Mouse (Mus musculus) C2C12 (cell line): Measurements from ENCODE around the gene Rps28. TPM values are rescaled to one million over a fixed set of nuclear protein-coding genes. Genes with fewer than 3 reads are reported as not detected.
"Not testable (repeated sequence)": the region's sequence is repeated elsewhere in the genome, so short reads cannot be mapped to it uniquely, and the experiment has no call there.

Source experiments
- H3K27me3 ChIP-seq: one replicate; pipeline ENCODE4 v1.6.1; 2011; ENCODE audit not compliant: control insufficient read depth, insufficient read depth, insufficient read length
- H3K36me3 ChIP-seq: one replicate; pipeline ENCODE4 v1.6.1; 2011; ENCODE audit not compliant: control insufficient read depth, insufficient read depth
- H3K4me3 ChIP-seq: one replicate; pipeline ENCODE4 v1.5.1; 2011; ENCODE audit warnings: mild to moderate bottlenecking, control low read depth; ENCODE audit not compliant: poor library complexity, insufficient read depth, severe bottlenecking
- H3K79me2 ChIP-seq: one replicate; pipeline ENCODE4 v1.6.1; 2011; ENCODE audit not compliant: control insufficient read depth, insufficient read depth
- H3K79me3 ChIP-seq: one replicate; pipeline ENCODE4 v1.6.1; 2011; ENCODE audit warnings: low read depth, control low read depth
- H3ac ChIP-seq: one replicate; pipeline ENCODE3; 2011; ENCODE audit warnings: low read depth; ENCODE audit not compliant: control insufficient read depth, insufficient read length
- CEBPB ChIP-seq: IDR thresholded peaks from one replicate; pipeline ENCODE4 v1.6.1; 2011; ENCODE audit warnings: low read depth, mild to moderate bottlenecking, control low read depth, moderate library complexity
- CTCF ChIP-seq: IDR thresholded peaks from one replicate; pipeline ENCODE4 v1.5.1; 2011; ENCODE audit not compliant: control insufficient read depth, insufficient read depth, insufficient read length
- FOSL1 ChIP-seq: IDR thresholded peaks from one replicate; pipeline ENCODE4 v1.8.0; 2011; ENCODE audit warnings: mild to moderate bottlenecking, low read length; ENCODE audit not compliant: poor library complexity, insufficient read depth, severe bottlenecking
- MAX ChIP-seq: IDR thresholded peaks from one replicate; pipeline ENCODE4 v1.6.1; 2011; ENCODE audit warnings: mild to moderate bottlenecking, control low read depth
- MYOD1 ChIP-seq: IDR thresholded peaks from one replicate; pipeline ENCODE4 v1.6.1; 2011; ENCODE audit warnings: low read depth; ENCODE audit not compliant: control insufficient read depth, insufficient read length
- MYOG ChIP-seq: IDR thresholded peaks from one replicate; pipeline ENCODE4 v1.6.1; 2011; ENCODE audit not compliant: control insufficient read depth, insufficient read length; ENCODE audit errors: extremely low read depth
- USF1 ChIP-seq: IDR thresholded peaks from one replicate; pipeline ENCODE4 v1.6.1; 2011; ENCODE audit warnings: low read depth, mild to moderate bottlenecking, control low read depth, moderate library complexity
- polyA plus RNA-seq: library from polyadenylated mRNA; unstranded; fragments of >200 nt; fragmentation: generic; extraction: Trizol; gene quantifications from one replicate; pipeline ENCODE4 v1.2.1, GENCODE M21; 2012; ENCODE audit warnings: missing spikeins

Gene Rps28
- polyA plus RNA-seq, 1 experiment = 8,619 TPM

DNA sequence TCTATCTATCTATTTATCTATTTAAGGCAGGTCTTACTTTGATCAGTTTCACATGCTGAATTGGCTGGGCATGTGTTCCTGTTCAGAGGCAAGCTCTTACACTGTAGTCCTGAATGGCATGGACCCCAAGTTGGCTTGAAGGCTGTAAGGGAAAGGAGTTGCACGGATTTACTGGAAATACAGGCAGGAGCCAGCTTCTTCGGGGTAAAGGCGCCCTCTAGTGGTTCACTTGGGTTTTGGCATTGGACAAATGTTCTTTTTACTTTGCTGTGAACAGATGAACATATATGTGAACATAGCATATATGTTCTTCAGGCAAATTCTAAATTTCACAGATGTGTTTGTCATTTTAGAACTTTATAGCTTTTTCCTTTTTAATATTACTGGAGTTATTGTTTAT is 2.5 kb upstream of the Rps28 start:
- Histone ChIP-seq H3K4me3 (no peak overlapping the region), H3K79me2 (peaks cover 69% of the 10 kb centered on the region), H3K27me3 (no peaks in the 10 kb centered on the region), H3K79me3 (peaks cover 50% of the 10 kb centered on the region), H3ac (no peak overlapping the region), H3K36me3 (peaks cover 45% of the 10 kb centered on the region)
- TF ChIP-seq CEBPB (no peak), CTCF (peak; percentile 55), MYOD1 (no peak), USF1 (no peak)

DNA sequence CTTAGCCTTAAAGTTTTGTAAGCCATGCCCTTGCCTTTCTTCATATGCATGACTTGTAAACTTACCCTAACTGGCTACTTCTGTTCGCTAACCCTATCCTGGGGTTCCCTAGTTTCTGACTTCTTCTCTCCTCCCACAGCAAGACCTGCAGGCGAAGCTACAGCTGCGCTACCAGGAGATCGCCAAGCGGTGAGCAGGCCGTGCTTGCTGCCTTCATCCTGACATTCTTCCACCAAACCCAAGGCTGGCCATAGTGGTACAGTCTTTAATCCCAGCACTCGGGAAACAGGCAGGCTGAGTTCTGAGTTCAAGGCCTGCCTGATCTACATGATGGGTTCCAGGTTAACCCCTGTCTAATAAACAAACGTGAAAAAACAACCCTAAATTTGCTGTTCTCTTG is 1.1 kb upstream of the Rps28 start:
- H3ac ChIP-seq = peak overlapping the region; percentile 75
- TF ChIP-seq MYOG (no peak), CEBPB (no peak), FOSL1 (no peak), MYOD1 (no peak), MAX (no peak), USF1 (no peak), CTCF (no peak)
- peak overlapping the region; percentile 89 for H3K4me3 ChIP-seq
- H3K36me3 ChIP-seq = peaks cover 48% of the 10 kb centered on the region
- peaks cover 50% of the 10 kb centered on the region for H3K79me3 ChIP-seq
- H3K27me3 ChIP-seq = no peaks in the 10 kb centered on the region
- peaks cover 76% of the 10 kb centered on the region for H3K79me2 ChIP-seq

DNA sequence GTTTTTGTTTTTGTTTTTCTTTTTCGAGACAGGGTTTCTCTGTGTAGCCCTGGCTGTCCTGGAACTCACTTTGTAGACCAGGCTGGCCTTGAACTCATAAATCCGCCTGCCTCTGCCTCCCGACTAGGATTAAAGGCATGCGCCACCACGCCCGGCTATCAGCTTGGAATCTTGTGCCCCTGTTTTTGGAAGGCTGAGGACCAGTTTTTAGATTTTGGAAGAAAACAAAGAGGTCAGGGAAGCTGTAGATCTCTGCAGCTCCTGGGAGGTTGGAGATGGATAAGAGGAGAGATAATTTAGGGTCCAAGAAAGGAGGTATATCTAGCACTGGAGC is 602 bp upstream of the Rps28 start:
- Histone ChIP-seq H3K4me3 (peak overlapping the region; percentile 89), H3K36me3 (peaks cover 48% of the 10 kb centered on the region)

DNA sequence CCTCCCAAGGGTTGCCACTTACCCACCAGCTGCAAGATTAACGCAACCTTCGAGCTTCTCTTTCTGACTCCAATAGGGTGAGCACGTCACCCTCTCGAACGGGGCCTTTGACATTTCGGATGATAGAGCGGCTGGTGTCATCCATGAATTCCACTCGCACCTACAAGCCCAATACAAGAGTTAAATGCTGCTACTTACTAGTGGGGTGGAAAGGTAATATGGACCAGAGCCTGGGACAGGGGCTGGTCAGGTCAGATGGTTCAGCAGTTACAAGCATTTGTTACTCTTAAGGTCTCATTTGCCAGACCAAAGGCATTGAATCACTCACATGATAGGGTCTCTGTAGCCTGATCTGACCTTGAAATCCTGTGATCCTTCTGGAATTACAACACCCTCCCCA is 1.2 kb downstream of the Rps28 start:
- Histone ChIP-seq H3K36me3 (peaks cover 56% of the 10 kb centered on the region), H3K4me3 (peak overlapping the region; percentile 89)

More for the DNA sequence above, 602 bp upstream of the Rps28 start:
- Histone ChIP-seq H3ac (peak overlapping the region; percentile 86), H3K79me3 (peaks cover 50% of the 10 kb centered on the region), H3K79me2 (peaks cover 81% of the 10 kb centered on the region)
- H3K27me3 ChIP-seq = not testable (repeated sequence)

DNA sequence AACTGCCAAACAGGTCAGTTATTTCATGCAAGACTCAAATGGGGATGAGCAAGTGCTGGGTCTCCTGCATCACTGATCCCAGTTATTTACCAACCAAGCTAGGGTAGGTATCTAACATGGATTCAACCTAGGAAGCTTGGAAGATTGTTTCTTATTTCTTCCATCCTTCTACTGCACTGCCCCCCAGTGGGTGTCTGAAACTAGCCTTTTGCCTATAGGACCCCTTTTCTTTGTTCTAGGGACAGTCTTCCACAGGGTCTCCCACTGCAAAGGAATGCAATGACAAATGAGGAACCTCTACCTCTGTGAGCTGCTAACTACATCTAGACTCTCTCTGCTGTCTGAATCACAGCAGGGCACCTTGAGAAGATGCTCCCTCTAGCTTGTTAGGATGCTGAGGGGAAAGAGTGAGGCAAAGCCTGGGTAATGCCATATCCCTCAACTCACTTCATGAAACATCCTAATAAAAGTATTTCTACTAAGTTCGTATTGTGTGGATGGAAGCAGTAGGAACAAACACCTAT is 1.9 kb downstream of the Rps28 start:
- peaks cover 57% of the 10 kb centered on the region for H3K36me3 ChIP-seq
- H3K27me3 ChIP-seq = no peaks in the 10 kb centered on the region
- H3ac ChIP-seq = peak overlapping the region; percentile 8
- peak overlapping the region; percentile 89 for H3K4me3 ChIP-seq
- H3K79me3 ChIP-seq = peaks cover 43% of the 10 kb centered on the region
- peaks cover 71% of the 10 kb centered on the region for H3K79me2 ChIP-seq
- TF ChIP-seq MAX = no peak

More for the DNA sequence above, 1.2 kb downstream of the Rps28 start:
- Histone ChIP-seq H3ac (peak overlapping the region; percentile 82), H3K79me3 (peaks cover 50% of the 10 kb centered on the region), H3K79me2 (peaks cover 78% of the 10 kb centered on the region)
- not testable (repeated sequence) for H3K27me3 ChIP-seq

DNA sequence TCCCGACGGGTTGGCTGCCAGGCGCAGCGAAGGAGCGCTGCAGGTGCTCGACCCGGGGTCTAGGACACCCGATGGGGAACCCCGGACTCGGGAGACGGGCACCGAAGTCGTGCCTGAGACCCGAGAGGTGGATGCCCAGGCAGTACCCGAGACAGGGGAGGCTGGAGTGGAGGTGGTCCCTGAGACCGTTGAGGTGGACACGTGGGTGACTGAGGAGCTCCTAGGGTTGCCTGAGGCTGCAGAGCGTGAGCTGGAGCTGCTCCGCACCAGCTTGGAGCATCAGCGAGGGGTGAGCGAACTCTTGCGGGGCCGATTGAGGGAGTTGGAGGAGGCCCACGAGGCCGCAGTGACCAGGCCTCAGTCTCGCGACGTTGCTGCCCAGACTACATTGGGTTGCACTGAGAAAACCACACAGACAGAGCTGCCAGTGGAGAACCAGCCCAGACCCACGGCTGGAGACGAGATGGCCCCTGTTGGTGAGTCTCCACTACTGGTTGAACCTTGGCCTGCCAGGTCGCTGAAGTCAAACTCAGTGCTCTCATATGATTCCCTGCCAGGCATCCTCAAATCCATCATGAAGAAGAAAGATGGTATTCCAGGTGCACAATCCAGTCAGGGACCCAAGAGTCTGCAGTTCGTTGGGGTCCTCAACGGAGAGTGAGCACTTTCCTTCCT is 6.3 kb downstream of the Rps28 start:
- H3K27me3 ChIP-seq = no peaks in the 10 kb centered on the region
- no peak overlapping the region for H3K4me3 ChIP-seq
- TF ChIP-seq MAX = no peak
- TF ChIP-seq CTCF = no peak
- TF ChIP-seq MYOG = no peak
- no peak for TF ChIP-seq USF1
- TF ChIP-seq FOSL1 = no peak
- no peak for TF ChIP-seq MYOD1
- no peak for TF ChIP-seq CEBPB
- peaks cover 29% of the 10 kb centered on the region for H3K79me2 ChIP-seq
- H3K79me3 ChIP-seq = peaks cover 13% of the 10 kb centered on the region
- peaks cover 51% of the 10 kb centered on the region for H3K36me3 ChIP-seq
- H3ac ChIP-seq = peak overlapping the region; percentile 25
